Mouse (Mus musculus) embryonic fibroblast, embryonic 13.5 days (primary cell): ENCODE measurements at regions not wholly inside any gene's neighbourhood (a gene's known extent, or its start where the extent isn't known, plus 50 kb on each side); places are given as distances from the start of the nearest gene placed in this dataset.

Experiments
- H3K27ac ChIP-seq: 2 replicates; pipeline ENCODE4 v1.5.1; 2012; ENCODE audit warnings: low read length, control low read depth, inconsistent platforms; ENCODE audit not compliant: insufficient read depth
- H3K4me1 ChIP-seq: 2 replicates; pipeline ENCODE4 v1.6.1; 2011; ENCODE audit warnings: low read length; ENCODE audit not compliant: control insufficient read depth, insufficient read depth
- H3K4me3 ChIP-seq: 2 replicates; pipeline ENCODE4 v1.5.1; 2011; ENCODE audit warnings: mild to moderate bottlenecking, control low read depth, low read length; ENCODE audit not compliant: insufficient read depth
- CTCF ChIP-seq: IDR thresholded peaks from 2 replicates; pipeline ENCODE4 v1.5.1; 2011; ENCODE audit warnings: mild to moderate bottlenecking, control low read depth, low read length, moderate library complexity, borderline replicate concordance; ENCODE audit not compliant: insufficient read depth
- POLR2A ChIP-seq: IDR thresholded peaks from 2 replicates; pipeline ENCODE4 v1.6.1; 2011; ENCODE audit warnings: low read depth, mild to moderate bottlenecking, control low read depth, low read length, moderate library complexity

- Histone ChIP-seq H3K4me1 (no peaks in the 10 kb centered on the region), H3K27ac (no peak overlapping the region), H3K4me3 (no peak overlapping the region)
- no peak for TF ChIP-seq CTCF
- no peak for TF ChIP-seq POLR2A
Measured at GRCm38 (mm10) chr1:76654826-76655225, 860.1 kb downstream of the Epha4 start.

- no peak for TF ChIP-seq CTCF
- TF ChIP-seq POLR2A = no peak
- Histone ChIP-seq H3K4me1 (no peaks in the 10 kb centered on the region), H3K4me3 (no peak overlapping the region), H3K27ac (no peak overlapping the region)
Measured at GRCm38 (mm10) chr1:76658228-76658627, 856.7 kb downstream of the Epha4 start.

DNA sequence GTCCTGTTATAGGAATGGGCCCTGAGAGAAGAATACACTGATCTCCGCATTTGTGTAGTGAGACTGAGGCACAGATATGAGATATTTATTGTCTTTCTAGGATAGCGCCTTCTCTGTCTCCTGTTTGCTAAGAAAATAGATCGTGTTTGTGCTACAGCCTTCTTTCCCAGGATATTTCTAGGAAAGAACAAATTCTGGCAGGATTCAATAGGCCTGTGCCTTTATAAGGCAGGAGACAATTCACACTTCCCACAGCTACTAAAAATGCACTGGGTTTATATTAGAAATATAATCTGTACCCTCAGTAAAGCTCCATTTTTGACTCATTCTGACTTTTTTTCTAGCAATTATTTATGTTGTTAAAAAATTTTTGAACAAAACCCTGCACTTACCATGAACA, 854.7 kb downstream of the Epha4 start:
- no peak overlapping the region for H3K4me3 ChIP-seq
- H3K27ac ChIP-seq = no peak overlapping the region
- no peak for TF ChIP-seq POLR2A
- no peak for TF ChIP-seq CTCF
- no peaks in the 10 kb centered on the region for H3K4me1 ChIP-seq

DNA sequence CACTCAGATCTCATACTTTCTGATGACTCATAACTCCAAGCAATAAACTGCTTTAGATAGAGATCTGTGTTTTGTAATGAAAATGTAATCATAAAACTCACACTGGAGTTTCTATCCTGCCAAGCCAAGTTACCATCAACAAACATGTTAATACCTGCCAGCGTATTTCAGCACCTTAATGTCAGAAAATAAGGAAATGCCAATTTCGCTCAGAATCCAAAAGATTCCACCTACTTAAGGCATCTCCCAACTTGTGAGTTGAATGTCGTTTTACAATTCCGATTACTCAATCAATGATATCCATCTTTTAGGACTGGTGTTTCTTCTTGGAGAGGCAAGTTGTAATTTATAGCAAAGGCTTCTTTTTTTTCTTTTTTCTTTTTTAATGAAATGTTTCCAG, 850.5 kb downstream of the Epha4 start:
- Histone ChIP-seq H3K27ac (no peak overlapping the region), H3K4me3 (no peak overlapping the region), H3K4me1 (no peaks in the 10 kb centered on the region)
- TF ChIP-seq POLR2A (no peak), CTCF (no peak)

GRCm38 (mm10) chr1:76676836-76677235, 838.1 kb downstream of the Epha4 start:
- TF ChIP-seq POLR2A = no peak
- TF ChIP-seq CTCF = no peak
- no peaks in the 10 kb centered on the region for H3K4me1 ChIP-seq
- H3K27ac ChIP-seq = no peak overlapping the region
- H3K4me3 ChIP-seq = no peak overlapping the region

DNA sequence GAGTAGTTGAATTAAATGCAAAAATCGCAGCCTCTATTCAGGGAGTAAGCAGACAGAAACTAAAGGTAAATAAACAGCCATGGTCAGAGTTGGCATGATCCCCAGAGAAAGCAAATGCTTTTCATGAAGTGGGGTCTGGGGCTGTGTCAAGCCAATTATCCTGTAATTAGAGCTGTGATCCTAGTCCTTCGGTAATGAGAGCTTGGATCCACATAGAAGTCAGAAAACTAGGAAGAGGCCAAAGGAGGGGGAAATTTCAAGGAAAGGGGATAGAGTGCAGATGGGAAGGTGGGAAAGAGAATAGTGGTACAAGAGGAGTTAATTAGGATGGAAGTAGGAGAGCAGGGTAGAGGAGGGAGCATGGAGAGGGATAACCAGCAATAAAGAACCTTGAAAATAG, 809.3 kb downstream of the Epha4 start:
- H3K4me3 ChIP-seq = no peak overlapping the region
- no peak for TF ChIP-seq POLR2A
- TF ChIP-seq CTCF = no peak
- H3K27ac ChIP-seq = no peak overlapping the region
- no peaks in the 10 kb centered on the region for H3K4me1 ChIP-seq

GRCm38 (mm10) chr1:76717639-76718292, 797.1 kb downstream of the Epha4 start:
- Histone ChIP-seq H3K4me1 (no peaks in the 10 kb centered on the region), H3K4me3 (no peak overlapping the region), H3K27ac (no peak overlapping the region)
- TF ChIP-seq POLR2A = no peak
- no peak for TF ChIP-seq CTCF

DNA sequence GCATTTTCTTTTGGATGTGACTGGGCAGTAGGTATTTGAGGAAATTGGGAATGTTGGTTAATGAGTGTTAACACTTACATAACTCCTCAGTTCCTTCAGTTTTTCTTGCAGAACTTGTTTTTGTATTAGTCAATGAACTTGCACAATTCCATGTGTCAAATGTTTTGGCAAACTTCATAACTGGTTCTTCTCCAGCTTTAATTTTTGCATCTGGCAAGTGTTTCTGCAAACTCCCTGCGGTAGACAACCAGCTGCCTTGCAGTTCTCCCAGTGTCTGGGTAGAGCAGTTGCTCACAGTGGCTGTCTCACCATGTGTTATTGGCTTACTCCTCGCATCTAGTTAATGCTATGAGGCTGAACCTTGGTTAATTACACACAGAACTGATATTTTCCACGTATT, 790.4 kb downstream of the Epha4 start:
- Histone ChIP-seq H3K27ac (no peak overlapping the region), H3K4me3 (no peak overlapping the region), H3K4me1 (no peaks in the 10 kb centered on the region)
- no peak for TF ChIP-seq POLR2A
- TF ChIP-seq CTCF = no peak

DNA sequence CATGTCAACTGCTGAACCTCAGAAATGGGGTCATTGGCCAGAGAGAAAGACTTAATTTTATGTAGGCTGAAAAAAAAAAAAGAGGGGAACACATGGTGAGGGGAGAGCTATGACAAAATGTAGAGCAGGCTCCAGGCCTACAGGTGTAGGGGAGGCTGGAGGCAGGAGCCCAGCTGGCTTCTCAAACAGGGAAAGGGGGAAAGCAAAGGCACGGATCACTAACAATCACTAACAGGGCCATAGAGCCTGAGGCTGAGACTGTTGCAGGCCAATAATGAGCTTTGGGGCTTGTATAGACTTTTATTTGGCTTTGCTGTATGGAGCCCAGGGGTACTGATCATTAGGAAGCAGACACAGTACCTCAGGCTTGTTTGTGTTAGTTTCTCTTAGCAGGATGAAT, 777.9 kb downstream of the Epha4 start:
- no peaks in the 10 kb centered on the region for H3K4me1 ChIP-seq
- H3K4me3 ChIP-seq = no peak overlapping the region
- H3K27ac ChIP-seq = no peak overlapping the region
- TF ChIP-seq POLR2A (no peak), CTCF (no peak)

- TF ChIP-seq CTCF = no peak
- no peak for TF ChIP-seq POLR2A
- H3K4me3 ChIP-seq = no peak overlapping the region
Measured at GRCm38 (mm10) chr1:76737663-76738062, 777.2 kb downstream of the Epha4 start.

More at GRCm38 (mm10) chr1:76737663-76738062, 777.2 kb downstream of the Epha4 start:
- no peaks in the 10 kb centered on the region for H3K4me1 ChIP-seq
- H3K27ac ChIP-seq = no peak overlapping the region
